Mouse (Mus musculus) brain, embryonic 14.5 days (tissue): ENCODE results near the gene Kcnq1. TPM values are rescaled to one million over a fixed set of nuclear protein-coding genes. Genes with fewer than 3 reads are reported as not detected.
A peak's percentile ranks its signal among the peaks of the same experiment; 100 is the strongest.

ENCODE experiments used
- DNase-seq: peaks from one replicate; pipeline ENCODE4 v3.0.0-alpha.2; 2011; ENCODE audit warnings: low read depth
- CTCF ChIP-seq: fragments of 200-500 bp; IDR thresholded peaks from 2 replicates; pipeline ENCODE4 v1.5.1; 2012; ENCODE audit warnings: inconsistent platforms, mild to moderate bottlenecking, moderate library complexity, borderline replicate concordance; ENCODE audit not compliant: insufficient read depth, insufficient read length; ENCODE audit errors: extremely low read depth
- POLR2A ChIP-seq: fragments of 200-500 bp; IDR thresholded peaks from 2 replicates; pipeline ENCODE4 v1.6.1; 2012; ENCODE audit warnings: mild to moderate bottlenecking, inconsistent platforms, borderline replicate concordance; ENCODE audit not compliant: poor library complexity, insufficient read depth, insufficient read length, severe bottlenecking; ENCODE audit errors: extremely low read depth
- polyA plus RNA-seq: library from polyadenylated mRNA; depleted of rRNA; stranded (reverse); fragments of >200 nt; gene quantifications from 2 replicates; pipeline ENCODE4 v1.2.3, GENCODE M21; 2012

The Kcnq1 gene
- polyA plus RNA-seq, 1 experiment, result 1.2 TPM

DNA sequence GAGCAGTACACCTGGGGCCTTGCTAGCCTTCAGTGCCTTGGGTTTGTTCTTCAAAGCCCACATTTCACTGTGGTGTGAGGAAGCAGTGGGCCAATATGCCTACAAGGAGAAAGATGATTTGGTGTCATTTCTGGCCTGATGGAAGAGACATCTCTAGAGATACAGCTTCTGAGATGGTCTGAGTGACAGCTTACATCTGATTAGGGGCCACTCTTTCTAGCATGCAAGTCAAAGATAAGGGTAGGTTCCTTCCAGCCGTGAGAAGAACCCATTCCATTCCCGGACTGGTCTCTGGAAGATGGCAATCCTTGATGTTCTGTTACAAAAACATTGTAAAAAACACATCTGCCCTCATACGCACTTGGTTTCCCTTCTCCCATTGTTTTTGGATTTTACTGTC, 63.2 kb downstream of the Kcnq1 start:
- no peak for DNase-seq
- TF ChIP-seq CTCF (no peak), POLR2A (no peak)

- DNase-seq, result no peak
- TF ChIP-seq POLR2A (no peak), CTCF (no peak)
Observed at GRCm38 (mm10) chr7:143172914-143173547, 66.9 kb downstream of the Kcnq1 start.

DNA sequence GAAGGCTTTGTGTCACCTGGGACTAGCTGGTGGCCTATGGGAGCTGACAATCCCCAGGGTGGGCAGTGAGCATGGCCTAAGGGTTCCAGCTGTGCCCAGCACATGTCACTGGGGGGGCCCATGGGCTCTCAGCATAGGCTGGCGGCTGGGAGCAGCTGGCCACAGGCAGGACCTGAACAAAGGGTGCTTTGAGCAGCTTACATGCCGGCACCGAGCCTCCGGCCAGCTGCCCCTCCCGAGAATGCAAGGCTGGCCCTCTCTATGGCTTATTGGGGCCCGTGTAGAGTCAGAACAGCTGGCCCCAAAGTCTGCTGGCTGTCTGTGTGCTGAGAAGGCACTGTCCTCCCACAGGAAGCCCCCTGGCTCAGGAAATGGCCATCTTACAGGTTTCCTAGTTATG, 68.5 kb downstream of the Kcnq1 start:
- TF ChIP-seq POLR2A, result no peak
- TF ChIP-seq CTCF, result no peak
- DNase-seq, result peak; percentile 25

- TF ChIP-seq CTCF (no peak), POLR2A (no peak)
- DNase-seq, result peak; percentile 39
Observed at GRCm38 (mm10) chr7:143178831-143179230, 72.7 kb downstream of the Kcnq1 start.

DNA sequence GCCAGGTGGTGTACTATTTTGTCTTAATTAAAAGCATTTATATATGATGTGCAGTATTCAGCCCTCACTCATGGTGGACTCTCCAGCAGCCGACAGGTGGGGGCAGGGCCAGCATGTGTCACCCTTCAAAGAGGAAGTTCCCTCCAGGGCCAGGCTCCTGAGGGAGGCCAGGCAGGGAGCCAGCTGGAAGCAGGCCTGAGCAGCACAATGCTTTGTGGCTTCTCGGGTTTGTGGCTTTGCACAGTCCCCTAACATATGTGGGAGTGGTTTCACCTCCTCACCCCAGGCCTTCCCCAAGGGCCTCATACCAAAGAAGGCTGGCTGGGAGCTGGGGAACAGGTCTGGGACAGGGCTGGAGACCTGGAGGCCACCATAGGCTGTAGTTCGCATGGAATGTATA, 74.6 kb downstream of the Kcnq1 start:
- TF ChIP-seq CTCF, result no peak
- no peak for TF ChIP-seq POLR2A
- DNase-seq, result peak; percentile 81

DNA sequence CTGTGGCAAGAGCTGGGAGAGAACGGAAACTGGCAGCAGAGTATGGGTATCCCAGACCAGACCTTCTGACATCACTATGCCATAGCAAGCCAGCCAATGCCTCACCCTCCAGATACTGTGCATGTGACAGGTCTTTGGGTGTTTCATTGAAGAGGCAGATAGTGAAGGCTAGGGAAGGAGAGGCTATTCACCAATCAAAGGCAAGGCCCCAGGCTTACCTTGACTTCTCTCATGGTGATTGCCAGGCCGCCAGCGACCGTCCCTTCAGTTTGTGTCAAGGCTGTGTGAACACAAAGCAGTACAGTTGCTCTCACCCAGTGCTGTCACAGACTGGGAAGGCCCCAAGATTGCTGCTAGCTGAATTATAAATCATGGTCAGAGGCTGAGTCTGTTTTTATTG, 75.1 kb downstream of the Kcnq1 start:
- DNase-seq, result no peak
- TF ChIP-seq POLR2A (no peak), CTCF (no peak)

DNA sequence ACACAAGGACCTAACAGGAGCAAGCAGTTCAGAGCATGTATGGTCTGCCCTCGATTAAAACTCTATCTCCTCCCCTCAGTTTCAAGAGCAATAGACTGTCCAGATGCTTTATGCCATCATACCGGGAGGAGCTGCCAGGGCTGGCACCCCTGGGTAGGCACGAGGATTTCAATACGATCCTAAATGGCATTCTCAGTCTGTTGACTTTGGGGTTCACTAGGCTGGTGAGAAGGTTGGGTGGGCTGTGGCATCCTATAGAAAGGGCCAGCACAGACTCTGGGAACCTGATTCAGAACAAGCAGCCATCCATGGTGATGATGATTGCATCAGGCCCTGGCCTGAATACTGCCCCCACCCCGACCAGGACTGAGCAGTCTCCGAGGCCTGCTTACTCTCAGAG, 79.3 kb downstream of the Kcnq1 start:
- TF ChIP-seq CTCF (no peak), POLR2A (no peak)
- DNase-seq, result no peak

- no peak for TF ChIP-seq CTCF
- no peak for TF ChIP-seq POLR2A
- DNase-seq, result peak; percentile 29
Observed at GRCm38 (mm10) chr7:143186378-143186777, 80.2 kb downstream of the Kcnq1 start.

DNA sequence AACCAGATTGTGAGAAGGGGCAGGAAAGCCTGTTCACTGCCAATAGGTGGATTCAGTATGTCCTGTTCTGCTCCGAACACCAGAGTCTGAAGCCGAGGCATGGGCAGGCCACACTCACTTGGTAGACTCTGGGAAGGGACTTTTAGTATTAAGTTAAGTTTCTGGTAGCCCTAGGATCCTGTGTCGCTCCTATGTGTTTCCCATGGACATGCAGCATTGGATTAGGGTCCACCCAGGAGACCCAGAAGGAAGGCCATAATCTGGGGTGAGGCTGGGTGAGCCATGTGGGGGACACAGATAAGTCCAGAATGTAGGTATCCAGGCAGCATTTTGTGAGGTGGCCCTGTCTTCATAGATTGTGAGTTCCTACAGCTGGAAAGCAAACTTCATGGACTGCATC, 81.0 kb downstream of the Kcnq1 start:
- TF ChIP-seq CTCF (no peak), POLR2A (no peak)

DNA sequence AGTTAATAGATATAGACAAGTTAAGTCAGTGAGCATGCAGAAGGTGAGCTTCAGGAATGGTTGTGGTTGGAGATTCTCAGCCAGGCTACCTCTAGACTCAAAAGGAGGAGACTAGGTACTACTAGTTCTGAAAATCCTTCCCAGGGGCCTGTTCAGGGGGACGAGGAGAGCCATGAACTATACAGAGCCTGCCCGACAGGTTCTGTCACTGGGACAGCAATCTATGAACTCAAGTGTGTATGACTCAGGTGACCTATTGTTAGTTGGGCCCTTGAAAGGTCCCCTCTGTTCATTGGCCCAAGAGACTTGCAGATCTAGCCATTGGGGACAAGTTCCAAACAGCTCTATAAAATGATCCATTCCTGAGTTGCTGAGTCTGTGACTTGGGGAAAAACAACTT, 82.4 kb downstream of the Kcnq1 start:
- no peak for DNase-seq
- TF ChIP-seq POLR2A (no peak), CTCF (no peak)

More for the DNA sequence above, 81.0 kb downstream of the Kcnq1 start:
- no peak for DNase-seq

DNA sequence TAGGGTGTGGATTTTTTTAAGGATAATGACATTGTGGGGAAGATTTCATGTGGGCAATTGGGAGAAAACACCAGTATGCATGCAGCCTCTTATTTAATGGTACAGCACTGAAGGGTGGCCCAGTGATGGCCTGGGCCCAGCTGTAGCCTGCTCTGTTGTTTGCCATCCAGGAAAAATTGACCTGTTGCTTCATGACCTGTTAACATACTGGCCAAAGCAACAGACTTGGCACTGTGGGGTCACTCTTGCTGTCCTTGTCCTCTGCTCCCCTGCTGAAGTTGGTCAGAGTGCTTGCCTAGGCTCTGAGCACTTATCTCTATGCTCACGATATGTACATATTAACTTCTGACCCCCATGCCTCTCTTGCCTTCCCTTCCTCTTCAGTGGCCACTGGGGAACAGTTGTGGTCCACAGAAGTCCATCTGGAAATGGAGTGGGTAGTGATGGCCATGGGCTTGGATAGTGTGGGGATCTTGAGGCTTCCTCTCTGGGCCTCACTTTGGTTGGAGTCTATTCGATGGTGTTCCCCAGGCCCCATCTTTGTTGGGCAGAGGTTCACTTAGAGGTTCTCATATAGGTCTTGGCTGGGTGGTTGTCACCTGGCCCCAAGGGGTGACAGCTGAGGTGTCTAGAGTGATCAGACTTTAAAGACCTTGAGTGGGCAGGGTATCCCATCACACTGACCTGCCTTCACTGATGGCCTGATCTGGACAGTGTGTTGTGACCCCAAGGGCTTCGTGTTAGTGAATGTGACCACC, 84.0 kb downstream of the Kcnq1 start:
- no peak for DNase-seq
- no peak for TF ChIP-seq POLR2A
- TF ChIP-seq CTCF, result no peak

- DNase-seq, result no peak
- TF ChIP-seq POLR2A (no peak), CTCF (no peak)
Observed at GRCm38 (mm10) chr7:143190911-143191310, 84.7 kb downstream of the Kcnq1 start.
